Mouse (Mus musculus) MEL (cell line): ENCODE results near the gene Sds. TPM values are rescaled to one million over a fixed set of nuclear protein-coding genes. Genes with fewer than 3 reads are reported as not detected.

Experiments
- DNase-seq: peaks from one replicate; pipeline ENCODE4 v3.0.0; 2011; ENCODE audit warnings: low read depth, low spot score
- H3K27ac ChIP-seq: 2 replicates; pipeline ENCODE4 v1.5.1; 2012; ENCODE audit warnings: low read depth, mild to moderate bottlenecking, control low read depth, low read length, moderate library complexity; ENCODE audit not compliant: control insufficient read depth
- H3K27me3 ChIP-seq, 2 experiments: fragments of 150-350 bp in 1 of 2; sonication (generic) in 1 of 2; 2 replicates each; pipeline ENCODE4 v1.6.1; 2012; ENCODE audit warnings: low read length in 2 of 2, mild to moderate bottlenecking in 2 of 2, improper control_type of control experiment in 1 of 2, moderate library complexity in 1 of 2; ENCODE audit not compliant: insufficient read depth in 2 of 2, control insufficient read depth in 1 of 2
- H3K36me3 ChIP-seq, 2 experiments: 2 replicates each; pipeline ENCODE4 v1.6.1; 2012 to 2014; ENCODE audit warnings: low read length in 2 of 2, improper control_type of control experiment in 1 of 2, inconsistent platforms in 1 of 2, mild to moderate bottlenecking in 1 of 2; ENCODE audit not compliant: insufficient read depth in 2 of 2, control insufficient read depth in 1 of 2
- H3K4me1 ChIP-seq, 2 experiments: fragments of 150-350 bp in 1 of 2; sonication (generic) in 1 of 2; 2 replicates each; pipeline ENCODE4 v1.6.1; 2012; ENCODE audit warnings: low read length in 2 of 2, improper control_type of control experiment in 1 of 2, mild to moderate bottlenecking in 1 of 2; ENCODE audit not compliant: insufficient read depth in 2 of 2, control insufficient read depth in 1 of 2
- H3K4me3 ChIP-seq, 2 experiments: fragments of 150-350 bp in 1 of 2; sonication (generic) in 1 of 2; 2 replicates each; pipeline ENCODE4 v1.5.1; 2012; ENCODE audit warnings: low read depth in 2 of 2, low read length in 2 of 2, mild to moderate bottlenecking in 2 of 2, moderate library complexity in 2 of 2, control low read depth in 1 of 2, improper control_type of control experiment in 1 of 2; ENCODE audit not compliant: control insufficient read depth in 1 of 2, insufficient read depth in 1 of 2
- H3K79me2 ChIP-seq: 2 replicates; pipeline ENCODE4 v1.6.1; 2012; ENCODE audit warnings: mild to moderate bottlenecking, low read length, moderate library complexity; ENCODE audit not compliant: control insufficient read depth, poor library complexity, insufficient read depth
- H3K9ac ChIP-seq: 2 replicates; pipeline ENCODE4 v1.6.1; 2012; ENCODE audit warnings: low read depth, mild to moderate bottlenecking, control low read depth, low read length, moderate library complexity; ENCODE audit not compliant: control insufficient read depth, poor library complexity, severe bottlenecking
- H3K9me3 ChIP-seq: fragments of 150-350 bp; sonication (generic); replicated peaks from 2 replicates; pipeline ENCODE4 v1.6.1; 2012; ENCODE audit warnings: mild to moderate bottlenecking, low read length, improper control_type of control experiment, moderate library complexity; ENCODE audit not compliant: insufficient read depth
- CHD1 ChIP-seq: IDR thresholded peaks from 2 replicates; pipeline ENCODE4 v1.6.1; 2012; ENCODE audit warnings: low read depth, mild to moderate bottlenecking, inconsistent platforms, low read length, improper control_type of control experiment
- CHD2 ChIP-seq: IDR thresholded peaks from 2 replicates; pipeline ENCODE4 v1.6.1; 2011; ENCODE audit warnings: low read length, improper control_type of control experiment
- CTCF ChIP-seq, 3 experiments: IDR thresholded peaks in 2 of 3; conservative IDR thresholded peaks in 1 of 3; 2 replicates each; pipeline ENCODE4 v1.5.1; 2011 to 2012; ENCODE audit warnings: low read length in 3 of 3, low read depth in 2 of 3, mild to moderate bottlenecking in 2 of 3, improper control_type of control experiment in 1 of 3, inconsistent platforms in 1 of 3, mixed read lengths in 1 of 3, moderate library complexity in 1 of 3; ENCODE audit not compliant: control insufficient read depth in 1 of 3, insufficient read depth in 1 of 3, poor library complexity in 1 of 3, severe bottlenecking in 1 of 3
- ELF1 ChIP-seq: IDR thresholded peaks from 2 replicates; pipeline ENCODE4 v1.6.1; 2014; ENCODE audit warnings: low read depth, mild to moderate bottlenecking, inconsistent platforms, low read length, improper control_type of control experiment, moderate library complexity
- HCFC1 ChIP-seq: IDR thresholded peaks from 2 replicates; pipeline ENCODE4 v1.6.1; 2012; ENCODE audit warnings: low read depth, mild to moderate bottlenecking, inconsistent platforms, low read length, improper control_type of control experiment, moderate library complexity
- KAT2A ChIP-seq: conservative IDR thresholded peaks from 2 replicates; pipeline ENCODE4 v1.6.1; 2012; ENCODE audit warnings: low read depth, low read length, improper control_type of control experiment, inconsistent platforms
- MAX ChIP-seq: IDR thresholded peaks from 2 replicates; pipeline ENCODE4 v1.6.1; 2011; ENCODE audit warnings: low read length, improper control_type of control experiment
- MXI1 ChIP-seq: IDR thresholded peaks from 2 replicates; pipeline ENCODE4 v1.6.1; 2011; ENCODE audit warnings: mild to moderate bottlenecking, low read depth, low read length, improper control_type of control experiment
- MYB ChIP-seq: IDR thresholded peaks from 2 replicates; pipeline ENCODE4 v1.6.1; 2011; ENCODE audit warnings: mild to moderate bottlenecking, low read depth, low read length, improper control_type of control experiment
- MYC ChIP-seq: IDR thresholded peaks from 2 replicates; pipeline ENCODE4 v1.6.1; 2011; ENCODE audit warnings: low read depth, mild to moderate bottlenecking, low read length, improper control_type of control experiment, moderate library complexity
- NRF1 ChIP-seq: IDR thresholded peaks from 2 replicates; pipeline ENCODE4 v1.6.1; 2014; ENCODE audit warnings: low read depth, mild to moderate bottlenecking, inconsistent platforms, low read length, improper control_type of control experiment, moderate library complexity; ENCODE audit not compliant: poor library complexity, insufficient read depth, severe bottlenecking
- POLR2AphosphoS2 ChIP-seq: IDR thresholded peaks from 2 replicates; pipeline ENCODE4 v1.6.1; 2011; ENCODE audit warnings: low read length, improper control_type of control experiment
- RAD21 ChIP-seq: IDR thresholded peaks from 2 replicates; pipeline ENCODE4 v1.6.1; 2011; ENCODE audit warnings: mild to moderate bottlenecking, low read depth, low read length, improper control_type of control experiment
- SMC3 ChIP-seq: IDR thresholded peaks from 2 replicates; pipeline ENCODE4 v1.6.1; 2011; ENCODE audit warnings: low read depth, low read length, improper control_type of control experiment
- TAL1 ChIP-seq: IDR thresholded peaks from 2 replicates; pipeline ENCODE4 v1.6.1; 2012; ENCODE audit warnings: mild to moderate bottlenecking, inconsistent platforms, low read length, moderate library complexity, mixed read lengths
- TCF12 ChIP-seq: IDR thresholded peaks from 2 replicates; pipeline ENCODE4 v1.6.1; 2014; ENCODE audit warnings: low read depth, mild to moderate bottlenecking, inconsistent platforms, low read length, improper control_type of control experiment, moderate library complexity
- UBTF ChIP-seq: IDR thresholded peaks from 2 replicates; pipeline ENCODE4 v1.6.1; 2012; ENCODE audit warnings: low read depth, mild to moderate bottlenecking, inconsistent platforms, low read length, improper control_type of control experiment, moderate library complexity, borderline replicate concordance; ENCODE audit not compliant: insufficient read depth
- USF1 ChIP-seq: IDR thresholded peaks from 2 replicates; pipeline ENCODE4 v1.6.1; 2014; ENCODE audit warnings: low read depth, mild to moderate bottlenecking, inconsistent platforms, low read length, improper control_type of control experiment, moderate library complexity
- ZC3H11A ChIP-seq: IDR thresholded peaks from 2 replicates; pipeline ENCODE4 v1.6.1; 2012; ENCODE audit warnings: low read depth, mild to moderate bottlenecking, inconsistent platforms, low read length, improper control_type of control experiment
- ZMIZ1 ChIP-seq: IDR thresholded peaks from 2 replicates; pipeline ENCODE4 v1.6.1; 2012; ENCODE audit warnings: low read depth, mild to moderate bottlenecking, inconsistent platforms, low read length, improper control_type of control experiment, moderate library complexity
- ZNF384 ChIP-seq: IDR thresholded peaks from 2 replicates; pipeline ENCODE4 v1.6.1; 2012; ENCODE audit warnings: low read depth, mild to moderate bottlenecking, inconsistent platforms, low read length, improper control_type of control experiment
- polyA plus RNA-seq, 2 experiments: library from polyadenylated mRNA; stranded (reverse) in 1 of 2; unstranded in 1 of 2; fragments of >175 nt in 1 of 2; fragments of >200 nt in 1 of 2; gene quantifications; 2 replicates each; pipeline versions ENCODE4 v1.2.1 to v1.2.4; 2012; ENCODE audit warnings: low replicate concordance in 2 of 2, low read depth in 1 of 2; ENCODE audit not compliant: insufficient read length in 2 of 2, insufficient read depth in 1 of 2, missing spikeins in 1 of 2
- total RNA-seq: library from RNA; depleted of rRNA; stranded (reverse); fragments of 300-350 nt; gene quantifications from 2 replicates; pipeline ENCODE4 v1.2.3, GENCODE M21; 2012

Sds gene
- total and polyA plus RNA-seq, 3 experiments: 0.17 TPM; not detected in 2

DNA sequence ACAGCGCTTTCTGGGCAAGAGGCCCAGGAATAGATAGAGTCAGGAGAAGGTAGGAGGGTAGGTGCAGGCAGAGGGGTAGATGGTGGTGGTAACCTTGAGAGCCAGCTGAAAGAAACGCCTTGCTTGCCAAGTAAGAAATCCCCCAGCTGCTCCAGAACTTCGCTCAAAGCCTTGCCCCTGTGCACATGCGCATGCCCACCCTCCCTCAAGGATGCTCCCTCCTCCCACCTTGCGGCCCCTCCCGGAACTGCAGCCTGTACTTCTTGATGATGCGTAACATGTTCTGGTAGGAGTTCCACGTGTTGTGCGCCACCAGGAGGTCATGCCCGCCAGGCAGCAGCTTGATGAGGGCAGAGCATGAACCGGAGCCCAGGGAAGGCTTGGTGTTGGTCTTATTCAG, 16.1 kb downstream of the Sds start:
- H3K4me3 ChIP-seq: no peak overlapping the region
- no peaks in the 10 kb centered on the region for H3K4me1 ChIP-seq
- H3K9me3 ChIP-seq: no peaks in the 10 kb centered on the region
- no peaks in the 10 kb centered on the region for H3K79me2 ChIP-seq
- no peak overlapping the region for H3K9ac ChIP-seq
- no peaks in the 10 kb centered on the region for H3K36me3 ChIP-seq
- no peaks in the 10 kb centered on the region for H3K27me3 ChIP-seq
- DNase-seq: no peak
- H3K27ac ChIP-seq: no peak overlapping the region
- peak in 2 of 3 experiments; percentile 9 to 13; a peak in 2 of 6 replicates for TF ChIP-seq CTCF (IDR thresholded peaks at IDR 0.05 in 2 of 3, conservative IDR thresholded peaks at IDR 0.05 in 1 of 3; ENCODE audit: control insufficient read depth in 1 of 3, insufficient read depth in 1 of 3, low read depth in 2 of 3, low read length in 3 of 3, poor library complexity in 1 of 3, severe bottlenecking in 1 of 3)
- no peak for TF ChIP-seq USF1

- Histone ChIP-seq H3K27me3 (no peaks in the 10 kb centered on the region), H3K36me3 (no peaks in the 10 kb centered on the region; a peak in 1 of 4 replicates), H3K4me3 (no peak overlapping the region), H3K27ac (no peak overlapping the region), H3K79me2 (no peaks in the 10 kb centered on the region), H3K9me3 (no peaks in the 10 kb centered on the region), H3K4me1 (no peaks in the 10 kb centered on the region)
- no peak for DNase-seq
- no peak for TF ChIP-seq CHD1
- no peak for TF ChIP-seq HCFC1
- no peak for TF ChIP-seq UBTF
- TF ChIP-seq ZNF384: no peak
- TF ChIP-seq MXI1: no peak
- no peak for TF ChIP-seq KAT2A
- TF ChIP-seq SMC3: no peak
- TF ChIP-seq NRF1: no peak
- TF ChIP-seq MYB: no peak
- TF ChIP-seq, all 39 proteins: peak for 0
- H3K9ac ChIP-seq: no peak overlapping the region
Measured at GRCm38 (mm10) chr5:120493440-120493839, 17.1 kb downstream of the Sds start.

GRCm38 (mm10) chr5:120493873-120494395, 17.6 kb downstream of the Sds start:
- DNase-seq: no peak
- TF ChIP-seq ZNF384 (no peak), CHD1 (no peak), ZC3H11A (no peak), POLR2AphosphoS2 (no peak), USF1 (no peak), NRF1 (no peak), ELF1 (no peak), TAL1 (no peak), RAD21 (no peak), MYC (no peak), TCF12 (no peak), SMC3 (no peak), MAX (no peak), CHD2 (no peak), ZMIZ1 (no peak)
- no peaks in the 10 kb centered on the region for H3K27me3 ChIP-seq
- no peaks in the 10 kb centered on the region for H3K9me3 ChIP-seq
- H3K4me1 ChIP-seq: no peaks in the 10 kb centered on the region
- H3K4me3 ChIP-seq: no peak overlapping the region
- no peaks in the 10 kb centered on the region for H3K79me2 ChIP-seq
- no peaks in the 10 kb centered on the region; a peak in 1 of 4 replicates for H3K36me3 ChIP-seq
- no peak overlapping the region for H3K27ac ChIP-seq
- H3K9ac ChIP-seq: no peak overlapping the region
